Mouse (Mus musculus) 416B (cell line): ENCODE data around the gene Itga10.
"Not testable (repeated sequence)": the region's sequence is repeated elsewhere in the genome, so short reads cannot be mapped to it uniquely, and the experiment has no call there.

ENCODE experiments used
- DNase-seq: peaks from one replicate; pipeline ENCODE4 v3.0.0; 2011; ENCODE audit warnings: low read depth

The Itga10 gene

GRCm38 (mm10) chr3:96680269-96680956 lies 35.0 kb downstream of the Itga10 start:
- DNase-seq, result no peak

GRCm38 (mm10) chr3:96683496-96683895 lies 38.1 kb downstream of the Itga10 start:
- no peak for DNase-seq

GRCm38 (mm10) chr3:96684151-96684821 lies 38.9 kb downstream of the Itga10 start:
- no peak for DNase-seq

GRCm38 (mm10) chr3:96684822-96685156 lies 39.4 kb downstream of the Itga10 start:
- DNase-seq, result no peak

- DNase-seq, result not testable (repeated sequence)
Measured at GRCm38 (mm10) chr3:96686057-96686456, 40.7 kb downstream of the Itga10 start.

GRCm38 (mm10) chr3:96688854-96689253 lies 43.5 kb downstream of the Itga10 start:
- DNase-seq, result no peak

- DNase-seq, result peak; percentile 48
Measured at GRCm38 (mm10) chr3:96690298-96690697, 44.9 kb downstream of the Itga10 start.

- DNase-seq, result peak; percentile 33
Measured at GRCm38 (mm10) chr3:96692506-96692905, 47.1 kb downstream of the Itga10 start.

GRCm38 (mm10) chr3:96693579-96693978 lies 48.2 kb downstream of the Itga10 start:
- no peak for DNase-seq

GRCm38 (mm10) chr3:96696198-96696765 lies 50.9 kb downstream of the Itga10 start, which contains the start of gene Pias3:
Gene Pias3, plus strand, starts transcription at chr3:96696384.
- peak; percentile 87 for DNase-seq

GRCm38 (mm10) chr3:96696766-96697732 lies 51.7 kb downstream of the Itga10 start:
- DNase-seq, result peak; percentile 86

- no peak for DNase-seq
Measured at GRCm38 (mm10) chr3:96698993-96699690, 53.8 kb downstream of the Itga10 start.

GRCm38 (mm10) chr3:96700376-96700775 lies 55.0 kb downstream of the Itga10 start:
- DNase-seq, result peak; percentile 69

GRCm38 (mm10) chr3:96701003-96701402 lies 55.6 kb downstream of the Itga10 start:
- no peak for DNase-seq

- no peak for DNase-seq
Measured at GRCm38 (mm10) chr3:96704778-96705177, 59.4 kb downstream of the Itga10 start.

GRCm38 (mm10) chr3:96706217-96706616 lies 60.8 kb downstream of the Itga10 start:
- no peak for DNase-seq

- no peak for DNase-seq
Measured at GRCm38 (mm10) chr3:96706984-96707383, 61.6 kb downstream of the Itga10 start.

GRCm38 (mm10) chr3:96707903-96708683 lies 62.7 kb downstream of the Itga10 start, which contains the start of gene Nudt17:
Gene Nudt17, minus strand, starts transcription at chr3:96708562.
- peak; percentile 65 for DNase-seq

- no peak for DNase-seq
Measured at GRCm38 (mm10) chr3:96708684-96709064, 63.3 kb downstream of the Itga10 start.
